Mouse (Mus musculus) heart, embryonic 13.5 days (tissue): ENCODE measurements around the gene Cdk5. TPM values are rescaled to one million over a fixed set of nuclear protein-coding genes. Genes with fewer than 3 reads are reported as not detected.

ENCODE experiments used
- ATAC-seq: fragments of 200-750 bp; cut with Nextera tagmentation; 2 replicates; pipeline ENCODE4 v1.8.0; 2017; ENCODE audit warnings: moderate TSS enrichment; ENCODE audit not compliant: insufficient number of reproducible peaks, low FRiP score, low TSS enrichment; ENCODE audit errors: extremely low read depth
- H3K27ac ChIP-seq: fragments of 300-500 bp; sonication (generic); replicated peaks from 2 replicates; pipeline ENCODE4 v1.5.1; 2015; ENCODE audit warnings: moderate library complexity, mild to moderate bottlenecking, inconsistent platforms
- H3K27me3 ChIP-seq: fragments of 300-500 bp; sonication (generic); replicated peaks from 2 replicates; pipeline ENCODE4 v1.6.1; 2015; ENCODE audit warnings: mild to moderate bottlenecking, inconsistent platforms
- H3K36me3 ChIP-seq: fragments of 300-500 bp; sonication (generic); 2 replicates; pipeline ENCODE4 v1.6.1; 2015; ENCODE audit warnings: mild to moderate bottlenecking, inconsistent platforms
- H3K4me1 ChIP-seq: fragments of 300-500 bp; sonication (generic); 2 replicates; pipeline ENCODE4 v1.6.1; 2015; ENCODE audit warnings: inconsistent platforms
- H3K4me2 ChIP-seq: fragments of 300-500 bp; sonication (generic); 2 replicates; pipeline ENCODE4 v1.6.1; 2015; ENCODE audit warnings: inconsistent platforms, mild to moderate bottlenecking, moderate library complexity
- H3K4me3 ChIP-seq: fragments of 300-500 bp; sonication (generic); 2 replicates; pipeline ENCODE4 v1.5.1; 2015; ENCODE audit warnings: moderate library complexity, mild to moderate bottlenecking, inconsistent platforms
- H3K9ac ChIP-seq: fragments of 300-500 bp; sonication (generic); 2 replicates; pipeline ENCODE4 v1.6.1; 2015; ENCODE audit warnings: inconsistent platforms, mild to moderate bottlenecking, moderate library complexity
- H3K9me3 ChIP-seq: fragments of 300-500 bp; sonication (generic); 2 replicates; pipeline ENCODE4 v1.6.1; 2016; ENCODE audit warnings: inconsistent platforms
- WGBS: fragments of 180-500 bp; shearing (Covaris S2); methylation state at CpG from one replicate; pipeline ENCODE4 v1.1.7; 2015; ENCODE audit warnings: mixed read lengths; 5-methylcytosine and 5-hydroxymethylcytosine counted together
- polyA plus RNA-seq: library from polyadenylated mRNA; unstranded; fragments of >200 nt; fragmentation: Nextera tagmentation; extraction: Ambion mirVana; gene quantifications from 2 replicates; pipeline ENCODE4 v1.2.1, GENCODE M21; 2015

The Cdk5 gene
- polyA plus RNA-seq, 1 experiment from 2014 or later = 25.8 TPM

GRCm38 (mm10) chr5:24427285-24427633, 3.9 kb upstream of the Cdk5 start:
- Histone ChIP-seq H3K9me3 (no peaks in the 10 kb centered on the region), H3K27me3 (no peaks in the 10 kb centered on the region), H3K4me3 (peak overlapping the region; percentile 81), H3K9ac (peak overlapping the region; percentile 91; the same call in 1 of the 2 replicates), H3K27ac (no peak overlapping the region), H3K4me1 (peaks cover 51% of the 10 kb centered on the region), H3K4me2 (peak overlapping the region; percentile 96), H3K36me3 (peaks cover 31% of the 10 kb centered on the region)
- ATAC-seq = no peak
- 27% methylated on average over 12 of the region's 12 CpGs for WGBS

- H3K9me3 ChIP-seq = no peaks in the 10 kb centered on the region
- 18% methylated on average over 9 of the region's 9 CpGs for WGBS
- no peak overlapping the region for H3K27ac ChIP-seq
- H3K4me1 ChIP-seq = peaks cover 51% of the 10 kb centered on the region
- ATAC-seq = no peak
- no peaks in the 10 kb centered on the region for H3K27me3 ChIP-seq
- peaks cover 30% of the 10 kb centered on the region for H3K36me3 ChIP-seq
- H3K4me2 ChIP-seq = peak overlapping the region; percentile 96
- peak overlapping the region; percentile 91 for H3K9ac ChIP-seq
- peak overlapping the region; percentile 81 for H3K4me3 ChIP-seq
Observed at GRCm38 (mm10) chr5:24426556-24427284, 3.4 kb upstream of the Cdk5 start.

GRCm38 (mm10) chr5:24426037-24426432, 2.7 kb upstream of the Cdk5 start:
- peak overlapping the region; percentile 81 for H3K4me3 ChIP-seq
- H3K27me3 ChIP-seq = no peaks in the 10 kb centered on the region
- peaks cover 30% of the 10 kb centered on the region for H3K36me3 ChIP-seq
- peak overlapping the region; percentile 97 for H3K27ac ChIP-seq
- 3% methylated on average over 10 of the region's 10 CpGs for WGBS
- peaks cover 51% of the 10 kb centered on the region for H3K4me1 ChIP-seq
- H3K9ac ChIP-seq = peak overlapping the region; percentile 91
- no peaks in the 10 kb centered on the region for H3K9me3 ChIP-seq
- ATAC-seq = no peak
- H3K4me2 ChIP-seq = peak overlapping the region; percentile 96

- no peaks in the 10 kb centered on the region for H3K27me3 ChIP-seq
- peak overlapping the region; percentile 81 for H3K4me3 ChIP-seq
- H3K4me1 ChIP-seq = peaks cover 51% of the 10 kb centered on the region
- no peaks in the 10 kb centered on the region for H3K9me3 ChIP-seq
- ATAC-seq = no peak; the same call in 1 of the 2 replicates
- peak overlapping the region; percentile 96 for H3K4me2 ChIP-seq
- H3K36me3 ChIP-seq = peaks cover 30% of the 10 kb centered on the region
- H3K9ac ChIP-seq = peak overlapping the region; percentile 91
- peak overlapping the region; percentile 97 for H3K27ac ChIP-seq
- under 1% methylated on average over 26 of the region's 30 CpGs for WGBS
Observed at GRCm38 (mm10) chr5:24425421-24426036, 2.2 kb upstream of the Cdk5 start.

GRCm38 (mm10) chr5:24424861-24425411, 1.6 kb upstream of the Cdk5 start:
- Histone ChIP-seq H3K4me1 (peaks cover 51% of the 10 kb centered on the region), H3K27me3 (no peaks in the 10 kb centered on the region), H3K9ac (peak overlapping the region; percentile 91), H3K4me3 (peak overlapping the region; percentile 81), H3K27ac (peak overlapping the region; percentile 97), H3K9me3 (no peaks in the 10 kb centered on the region), H3K4me2 (peak overlapping the region; percentile 96), H3K36me3 (peaks cover 30% of the 10 kb centered on the region)
- ATAC-seq = peak; percentile 27
- under 1% methylated on average over 49 of the region's 60 CpGs for WGBS

- H3K9ac ChIP-seq = peak overlapping the region; percentile 91
- H3K36me3 ChIP-seq = peaks cover 30% of the 10 kb centered on the region
- WGBS = 12% methylated on average over 21 of the region's 21 CpGs
- H3K27me3 ChIP-seq = no peaks in the 10 kb centered on the region
- H3K9me3 ChIP-seq = no peaks in the 10 kb centered on the region
- peak overlapping the region; percentile 96 for H3K4me2 ChIP-seq
- H3K4me3 ChIP-seq = peak overlapping the region; percentile 81
- H3K27ac ChIP-seq = peak overlapping the region; percentile 97
- H3K4me1 ChIP-seq = peaks cover 51% of the 10 kb centered on the region
- ATAC-seq = peak; percentile 0; the same call in 1 of the 2 replicates
Observed at GRCm38 (mm10) chr5:24424004-24424781, 863 bp upstream of the Cdk5 start.

- Histone ChIP-seq H3K36me3 (peaks cover 37% of the 10 kb centered on the region), H3K4me2 (no peak overlapping the region), H3K9me3 (no peaks in the 10 kb centered on the region), H3K4me1 (peaks cover 24% of the 10 kb centered on the region), H3K9ac (no peak overlapping the region), H3K27ac (no peak overlapping the region), H3K27me3 (0 out of 2 replicates have a peak, but pooled peaks cover under 1% of the 10 kb centered on the region), H3K4me3 (no peak overlapping the region)
- 81% methylated on average over 9 of the region's 9 CpGs for WGBS
- no peak for ATAC-seq
Observed at GRCm38 (mm10) chr5:24420381-24420780, 2.9 kb downstream of the Cdk5 start.

- Histone ChIP-seq H3K36me3 (peaks cover 37% of the 10 kb centered on the region), H3K27me3 (peaks cover 18% of the 10 kb centered on the region), H3K4me2 (no peak overlapping the region), H3K4me3 (no peak overlapping the region), H3K9me3 (no peaks in the 10 kb centered on the region), H3K4me1 (peaks cover 14% of the 10 kb centered on the region), H3K9ac (no peak overlapping the region), H3K27ac (no peak overlapping the region)
- 76% methylated on average over 10 of the region's 10 CpGs for WGBS
- no peak for ATAC-seq
Observed at GRCm38 (mm10) chr5:24417587-24417986, 5.7 kb downstream of the Cdk5 start.

- H3K9me3 ChIP-seq = no peaks in the 10 kb centered on the region
- no peak overlapping the region for H3K9ac ChIP-seq
- peaks cover 11% of the 10 kb centered on the region for H3K4me1 ChIP-seq
- H3K36me3 ChIP-seq = peaks cover 28% of the 10 kb centered on the region
- H3K27me3 ChIP-seq = peaks cover 18% of the 10 kb centered on the region
- H3K4me2 ChIP-seq = peak overlapping the region; percentile 39
- H3K27ac ChIP-seq = no peak overlapping the region
- peak; percentile 25 for ATAC-seq
- no peak overlapping the region for H3K4me3 ChIP-seq
- 2% methylated on average over 21 of the region's 21 CpGs for WGBS
Observed at GRCm38 (mm10) chr5:24416222-24416736, 7.1 kb downstream of the Cdk5 start.

- ATAC-seq = no peak
- no peak overlapping the region for H3K4me2 ChIP-seq
- peaks cover 17% of the 10 kb centered on the region for H3K36me3 ChIP-seq
- peaks cover 11% of the 10 kb centered on the region for H3K4me1 ChIP-seq
- no peak overlapping the region for H3K4me3 ChIP-seq
- H3K9ac ChIP-seq = no peak overlapping the region
- 74% methylated on average over 13 of the region's 13 CpGs for WGBS
- peaks cover 18% of the 10 kb centered on the region for H3K27me3 ChIP-seq
- H3K27ac ChIP-seq = no peak overlapping the region
- no peaks in the 10 kb centered on the region for H3K9me3 ChIP-seq
Observed at GRCm38 (mm10) chr5:24413938-24414337, 9.4 kb downstream of the Cdk5 start.
